Mouse (Mus musculus) CD4-positive, CD25-positive, alpha-beta regulatory T cell, adult 2 months (primary cell): ENCODE data around the gene Hist1h3a.
"Not testable (repeated sequence)": the region's sequence is repeated elsewhere in the genome, so short reads cannot be mapped to it uniquely, and the experiment has no call there.

Experiments used
- DNase-seq: peaks from one replicate; pipeline ENCODE4 v3.0.0-alpha.2; 2012; ENCODE audit warnings: low read depth, low spot score

Gene Hist1h3a

DNA sequence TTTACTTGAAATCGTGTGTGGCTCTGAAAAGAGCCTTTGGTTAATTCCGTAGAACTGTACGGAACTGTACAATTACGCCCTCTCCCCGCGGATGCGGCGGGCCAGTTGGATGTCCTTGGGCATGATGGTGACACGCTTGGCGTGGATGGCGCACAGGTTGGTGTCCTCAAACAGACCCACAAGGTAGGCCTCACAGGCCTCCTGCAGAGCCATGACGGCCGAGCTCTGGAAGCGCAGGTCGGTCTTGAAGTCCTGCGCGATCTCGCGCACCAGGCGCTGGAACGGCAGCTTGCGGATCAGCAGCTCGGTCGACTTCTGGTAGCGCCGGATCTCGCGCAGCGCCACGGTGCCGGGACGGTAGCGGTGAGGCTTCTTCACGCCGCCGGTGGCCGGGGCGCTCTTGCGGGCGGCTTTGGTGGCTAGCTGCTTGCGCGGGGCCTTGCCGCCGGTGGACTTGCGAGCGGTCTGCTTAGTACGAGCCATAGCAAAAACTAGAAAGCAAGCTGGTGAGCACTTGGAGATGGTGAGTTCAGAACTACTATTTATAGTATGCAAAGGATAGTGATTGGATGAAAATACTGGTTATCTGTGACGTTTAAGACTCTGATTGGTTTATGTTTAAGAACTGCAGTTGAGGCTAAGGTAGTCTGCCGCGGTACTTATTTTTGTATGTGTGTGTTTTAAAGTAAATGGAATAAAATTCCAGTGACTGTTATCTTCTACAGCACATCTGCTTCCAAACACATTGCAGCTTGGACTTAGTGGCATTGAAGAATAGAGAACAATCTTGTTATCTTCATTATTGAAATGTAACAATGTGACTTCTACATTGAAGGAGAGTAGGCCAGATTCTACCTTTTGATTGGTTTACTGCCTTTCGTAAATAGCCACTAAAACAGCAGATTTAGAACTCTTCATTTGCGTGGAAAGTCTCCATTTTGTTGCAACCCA, at the start of gene Hist1h3a:
Gene Hist1h3a (minus strand): TSS at position 516 of the 951 bp plus-strand sequence.
- peak; percentile 84 for DNase-seq

GRCm38 (mm10) chr13:23806422-23807052, 44.4 kb upstream of the Hist1h3a start, which contains the start of gene Slc17a2:
Gene Slc17a2 (plus strand): TSS chr13:23806993.
- DNase-seq: no peak

- no peak for DNase-seq
Measured at GRCm38 (mm10) chr13:23804532-23804931, 42.3 kb upstream of the Hist1h3a start.

- no peak for DNase-seq
Measured at GRCm38 (mm10) chr13:23799405-23799804, 37.2 kb upstream of the Hist1h3a start.

GRCm38 (mm10) chr13:23792520-23792919, 30.3 kb upstream of the Hist1h3a start:
- DNase-seq: peak; percentile 75

DNA sequence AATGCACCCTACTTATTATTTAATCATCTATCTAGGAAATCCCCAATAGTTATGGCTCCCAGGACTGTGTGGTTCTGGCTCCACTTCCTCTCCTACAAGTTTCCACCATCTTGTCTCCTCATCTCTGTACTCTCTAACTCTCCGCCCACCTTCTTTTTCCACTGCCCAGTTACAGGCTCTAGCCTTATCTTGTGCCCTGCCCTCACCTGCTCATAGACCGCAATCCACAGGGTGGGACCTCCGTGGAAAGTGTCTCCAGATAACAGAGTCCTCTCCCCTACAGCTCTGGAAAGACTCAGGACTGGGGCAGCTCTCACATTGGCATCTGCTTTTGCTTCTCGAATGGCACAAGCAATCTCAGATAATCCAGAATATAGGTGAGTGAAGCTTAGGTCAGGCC, 16.8 kb upstream of the Hist1h3a start:
- DNase-seq: no peak

GRCm38 (mm10) chr13:23778339-23778738, 16.2 kb upstream of the Hist1h3a start:
- DNase-seq: no peak

DNA sequence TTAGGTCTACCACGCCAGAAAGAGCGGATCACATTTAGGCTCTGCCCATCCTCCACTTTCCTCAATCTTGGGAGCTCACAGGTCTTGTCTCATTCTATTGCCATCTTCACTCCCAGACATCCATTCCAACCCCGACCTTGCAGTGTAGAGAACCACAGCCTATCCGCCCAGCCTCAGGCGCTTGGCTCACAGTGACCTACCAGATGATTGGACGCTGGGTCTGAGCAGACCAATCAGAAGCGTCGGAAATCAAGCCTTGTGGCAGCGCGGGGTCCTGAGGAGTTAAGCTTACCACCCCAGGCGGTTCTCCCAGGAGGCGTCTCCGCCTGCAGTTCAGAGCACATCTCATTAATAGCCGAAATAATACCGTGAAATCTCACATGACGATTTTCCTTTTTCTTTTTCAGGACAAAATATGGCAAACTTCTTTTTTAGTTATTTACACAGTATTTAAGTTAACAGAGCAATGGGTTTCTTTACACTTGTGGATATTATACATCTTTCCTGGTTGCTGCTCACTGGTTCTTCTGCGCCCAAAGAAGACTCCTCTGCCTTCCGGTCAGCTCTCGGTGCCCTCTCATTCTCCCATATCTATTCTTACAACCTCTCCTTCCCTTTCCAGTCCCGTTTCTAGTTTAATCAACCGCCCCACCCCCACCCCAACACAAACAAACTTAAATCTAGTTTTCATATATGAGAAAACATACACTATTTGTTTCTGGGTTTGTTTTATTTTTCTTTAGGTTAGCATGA, 10.6 kb upstream of the Hist1h3a start:
- DNase-seq: no peak

DNA sequence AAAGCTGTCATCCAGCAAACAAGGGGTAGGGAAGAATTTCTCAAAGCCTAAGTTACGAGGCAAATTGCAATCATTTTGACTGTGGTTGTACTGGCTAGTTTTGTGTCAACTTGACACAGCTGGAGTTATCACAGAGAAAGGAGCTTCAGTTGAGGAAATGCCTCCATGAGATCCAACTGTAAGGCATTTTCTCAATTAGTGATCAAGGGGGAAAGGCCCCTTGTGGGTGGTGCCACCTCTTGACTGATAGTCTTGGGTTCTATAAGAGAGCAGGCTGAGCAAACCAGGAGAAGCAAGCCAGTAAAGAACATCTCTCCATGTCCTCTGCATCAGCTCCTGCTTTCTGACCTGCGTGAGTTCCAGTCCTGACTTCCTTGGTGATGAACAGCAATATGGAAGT, 7.4 kb upstream of the Hist1h3a start, which contains the start of gene Trim38:
Gene Trim38 (plus strand): TSS at position 301 of the 400 bp plus-strand sequence.
- not testable (repeated sequence) for DNase-seq

- DNase-seq: no peak
Measured at GRCm38 (mm10) chr13:23768834-23769397, 6.7 kb upstream of the Hist1h3a start.

- DNase-seq: no peak
Measured at GRCm38 (mm10) chr13:23766772-23767171, 4.6 kb upstream of the Hist1h3a start.

DNA sequence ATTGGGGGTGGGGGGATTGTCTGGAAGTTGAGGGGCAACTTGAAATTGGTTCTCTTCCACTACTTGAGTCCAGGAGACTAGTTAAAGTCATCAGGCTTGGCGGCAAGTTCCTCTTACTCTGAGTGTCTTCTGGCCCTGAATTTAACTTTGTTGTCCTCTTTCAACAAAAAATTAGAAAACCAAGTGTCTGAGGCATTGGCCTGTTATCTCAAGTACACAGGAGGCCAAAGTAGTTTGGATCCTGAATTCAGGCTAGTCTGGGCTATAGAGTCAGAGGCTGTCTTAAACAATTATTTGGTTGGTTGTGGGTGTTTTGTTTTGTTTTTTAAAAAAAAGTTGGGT, 3.0 kb upstream of the Hist1h3a start:
- no peak for DNase-seq

- DNase-seq: no peak
Measured at GRCm38 (mm10) chr13:23764324-23765171, 2.4 kb upstream of the Hist1h3a start.

DNA sequence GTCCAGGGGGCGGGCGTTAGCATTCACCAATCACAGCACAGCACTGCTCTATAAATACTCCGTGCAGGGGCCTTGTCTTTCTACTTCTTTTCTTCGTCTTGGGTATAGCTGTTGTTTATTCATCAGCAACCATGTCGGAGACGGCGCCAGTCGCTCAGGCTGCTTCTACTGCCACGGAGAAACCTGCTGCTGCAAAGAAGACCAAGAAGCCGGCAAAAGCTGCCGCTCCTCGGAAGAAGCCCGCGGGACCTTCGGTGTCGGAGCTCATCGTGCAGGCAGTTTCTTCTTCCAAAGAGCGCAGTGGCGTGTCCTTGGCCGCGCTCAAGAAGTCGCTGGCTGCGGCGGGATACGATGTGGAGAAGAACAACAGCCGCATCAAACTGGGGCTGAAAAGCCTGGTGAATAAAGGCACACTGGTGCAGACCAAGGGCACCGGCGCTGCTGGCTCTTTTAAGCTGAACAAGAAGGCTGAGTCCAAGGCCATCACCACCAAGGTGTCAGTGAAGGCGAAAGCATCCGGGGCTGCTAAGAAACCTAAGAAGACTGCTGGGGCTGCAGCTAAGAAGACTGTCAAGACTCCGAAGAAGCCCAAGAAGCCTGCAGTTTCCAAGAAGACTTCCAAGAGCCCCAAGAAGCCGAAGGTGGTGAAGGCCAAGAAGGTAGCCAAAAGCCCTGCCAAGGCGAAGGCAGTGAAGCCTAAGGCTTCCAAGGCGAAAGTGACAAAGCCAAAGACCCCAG, 1.6 kb upstream of the Hist1h3a start, which contains the start of gene Hist1h1a:
Gene Hist1h1a (plus strand): TSS at position 81 of the 738 bp plus-strand sequence.
- DNase-seq: peak; percentile 93

DNA sequence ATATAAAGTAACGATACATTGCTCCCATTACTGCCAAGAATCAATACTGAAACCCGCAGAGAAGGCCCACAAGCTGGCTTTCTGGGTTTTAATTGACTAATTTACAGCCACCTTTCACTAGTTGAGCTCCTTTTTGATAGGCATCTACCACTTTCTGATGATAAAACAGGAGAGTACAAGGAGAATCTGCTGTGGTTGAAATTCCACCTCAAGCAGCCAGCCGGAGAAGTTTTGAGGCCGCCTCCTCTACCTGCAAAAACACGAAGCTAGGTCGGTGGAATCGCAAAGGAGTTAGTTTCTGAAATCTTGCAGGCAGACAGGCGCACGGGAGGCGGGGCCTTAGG, 1.0 kb upstream of the Hist1h3a start:
- DNase-seq: no peak

GRCm38 (mm10) chr13:23760972-23761864, 968 bp downstream of the Hist1h3a start, which contains the start of gene Hist1h4a:
Gene Hist1h4a (minus strand): TSS chr13:23761230.
- peak; percentile 99 for DNase-seq

- peak; percentile 53 for DNase-seq
Measured at GRCm38 (mm10) chr13:23760240-23760971, 1.8 kb downstream of the Hist1h3a start.

GRCm38 (mm10) chr13:23759916-23760239, 2.3 kb downstream of the Hist1h3a start:
- DNase-seq: no peak
